Mouse (Mus musculus) forebrain, embryonic 10.5 days (tissue): ENCODE data around the gene Lix1l. TPM values are rescaled to one million over a fixed set of nuclear protein-coding genes. Genes with fewer than 3 reads are reported as not detected.
A peak's percentile ranks its signal among the peaks of the same experiment; 100 is the strongest.
"Not testable (repeated sequence)": the region's sequence is repeated elsewhere in the genome, so short reads cannot be mapped to it uniquely, and the experiment has no call there.

ENCODE experiments used
- DNase-seq: peaks from one replicate; pipeline ENCODE4 v3.0.0-alpha.2; 2017; ENCODE audit warnings: low spot score; ENCODE audit errors: extremely low spot score
- H3K27ac ChIP-seq: fragments of 300-500 bp; sonication (generic); 2 replicates; pipeline ENCODE4 v1.5.1; 2016; ENCODE audit warnings: mild to moderate bottlenecking
- H3K27me3 ChIP-seq: fragments of 300-500 bp; sonication (generic); 2 replicates; pipeline ENCODE4 v1.6.1; 2016; ENCODE audit warnings: mild to moderate bottlenecking; ENCODE audit not compliant: poor library complexity, severe bottlenecking
- H3K36me3 ChIP-seq: fragments of 300-500 bp; sonication (generic); replicated peaks from 2 replicates; pipeline ENCODE4 v1.6.1; 2016; ENCODE audit warnings: mild to moderate bottlenecking, moderate library complexity
- H3K4me1 ChIP-seq: fragments of 300-500 bp; sonication (generic); 2 replicates; pipeline ENCODE4 v1.6.1; 2016
- H3K4me3 ChIP-seq: fragments of 300-500 bp; sonication (generic); 2 replicates; pipeline ENCODE4 v1.5.1; 2016; ENCODE audit warnings: mild to moderate bottlenecking, moderate library complexity
- H3K9me3 ChIP-seq: fragments of 300-500 bp; sonication (generic); 2 replicates; pipeline ENCODE4 v1.6.1; 2016; ENCODE audit warnings: mild to moderate bottlenecking, moderate library complexity
- WGBS: fragments of 180-500 bp; shearing (Covaris S2); methylation state at CpG from one replicate; pipeline ENCODE4 v1.1.7; 2016; 5-methylcytosine and 5-hydroxymethylcytosine counted together
- polyA plus RNA-seq: library from polyadenylated mRNA; unstranded; fragments of >200 nt; fragmentation: Nextera tagmentation; extraction: Ambion mirVana; gene quantifications from 2 replicates; pipeline ENCODE4 v1.2.1, GENCODE M21; 2016

The Lix1l gene
- polyA plus RNA-seq, 1 experiment from 2014 or later: 3.2 TPM

DNA sequence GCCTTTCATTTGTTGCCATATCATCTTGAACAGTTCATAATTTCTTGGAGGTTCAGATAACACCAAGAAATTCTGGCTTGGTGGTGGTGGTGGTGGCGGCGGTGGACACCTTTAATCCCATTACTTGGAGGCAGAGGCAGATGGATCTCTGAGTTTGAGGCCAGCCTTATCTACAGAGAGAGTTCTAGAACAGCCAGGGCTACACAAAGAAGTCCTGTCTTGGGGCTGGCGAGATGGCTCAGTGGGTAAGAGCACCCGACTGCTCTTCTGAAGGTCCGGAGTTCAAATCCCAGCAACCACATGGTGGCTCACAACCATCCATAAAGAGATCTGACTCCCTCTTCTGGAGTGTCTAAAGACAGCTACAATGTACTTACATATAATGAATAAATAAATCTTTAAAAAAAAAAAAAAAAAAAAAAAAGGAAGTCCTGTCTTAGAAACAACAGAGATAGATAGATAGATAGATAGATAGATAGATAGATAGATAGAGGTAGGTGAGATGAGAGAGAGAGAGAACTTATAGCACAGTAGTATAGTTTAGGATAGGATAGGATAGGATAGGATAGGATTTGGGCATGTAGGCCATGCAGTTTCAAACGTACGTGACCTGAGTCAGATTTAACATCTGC is 64.9 kb downstream of the Lix1l start:
- WGBS: 91% methylated on average over 7 of the region's 7 CpGs
- H3K9me3 ChIP-seq, H3K4me3 ChIP-seq, DNase-seq, H3K27ac ChIP-seq, H3K36me3 ChIP-seq: not testable (repeated sequence)
- H3K27me3 ChIP-seq: peaks cover 14% of the 10 kb centered on the region
- H3K4me1 ChIP-seq: peaks cover 30% of the 10 kb centered on the region

GRCm38 (mm10) chr3:96666916-96667315 is 66.0 kb downstream of the Lix1l start:
- H3K27me3 ChIP-seq: peaks cover 25% of the 10 kb centered on the region
- 97% methylated on average over 5 of the region's 5 CpGs for WGBS
- peaks cover 30% of the 10 kb centered on the region for H3K4me1 ChIP-seq
- H3K27ac ChIP-seq: no peak overlapping the region
- H3K4me3 ChIP-seq: no peak overlapping the region
- DNase-seq: no peak
- no peaks in the 10 kb centered on the region for H3K9me3 ChIP-seq
- H3K36me3 ChIP-seq: no peaks in the 10 kb centered on the region

GRCm38 (mm10) chr3:96667316-96667715 is 66.4 kb downstream of the Lix1l start:
- no peak for DNase-seq
- 46% methylated on average over 1 of the region's 1 CpGs for WGBS
- H3K27me3 ChIP-seq: peaks cover 28% of the 10 kb centered on the region
- H3K36me3 ChIP-seq: no peaks in the 10 kb centered on the region
- no peak overlapping the region for H3K4me3 ChIP-seq
- H3K27ac ChIP-seq: no peak overlapping the region
- H3K9me3 ChIP-seq: no peaks in the 10 kb centered on the region
- H3K4me1 ChIP-seq: peaks cover 30% of the 10 kb centered on the region

- no peaks in the 10 kb centered on the region for H3K36me3 ChIP-seq
- 92% methylated on average over 5 of the region's 5 CpGs for WGBS
Observed at GRCm38 (mm10) chr3:96668424-96669067, 67.6 kb downstream of the Lix1l start.

DNA sequence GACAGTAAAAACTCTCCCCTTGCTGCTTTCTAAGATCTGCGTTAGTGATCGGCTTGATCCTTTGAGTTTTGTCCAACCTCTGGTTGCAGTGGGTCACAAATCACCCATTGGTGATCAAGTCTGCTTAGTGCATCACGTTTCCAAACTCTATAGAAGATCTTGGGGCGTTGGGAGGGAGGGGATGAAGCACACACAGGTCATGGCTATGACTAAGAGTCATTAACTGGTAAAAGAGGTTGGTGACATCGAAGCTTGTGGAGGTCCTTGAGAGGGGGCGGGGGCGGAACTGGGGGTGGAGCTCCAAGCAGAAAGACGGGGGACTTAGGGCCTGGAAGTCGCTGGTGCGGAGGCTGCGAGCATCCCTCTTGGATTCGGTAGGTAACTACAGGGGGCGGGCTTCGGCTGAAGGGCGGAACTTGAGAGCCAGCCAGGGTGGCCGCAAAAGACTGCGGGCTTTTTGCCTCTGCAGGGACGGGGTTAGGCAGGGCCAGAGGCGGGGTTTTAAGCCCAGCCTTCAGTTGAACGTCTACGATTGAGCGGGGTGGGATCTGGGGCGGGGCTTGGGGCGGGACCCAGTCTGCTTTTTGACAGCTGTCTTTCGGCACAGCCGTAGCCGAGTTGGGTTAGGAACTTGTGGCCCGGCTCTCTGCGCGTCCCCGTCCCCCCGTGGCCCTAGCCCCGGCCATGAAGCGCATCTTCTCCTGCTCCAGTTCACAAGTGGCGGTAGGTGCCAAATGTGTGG is 68.9 kb downstream of the Lix1l start, which contains the start of gene Ankrd35:
Gene Ankrd35, plus strand, starts transcription at position 405 of the 742 bp plus-strand sequence.
- Histone ChIP-seq H3K36me3 (no peaks in the 10 kb centered on the region), H3K4me1 (peaks cover 18% of the 10 kb centered on the region), H3K27me3 (peaks cover 21% of the 10 kb centered on the region), H3K27ac (0 out of 2 replicates have a peak within 1 kb of the TSS, but pooled peaks have one; percentile 35), H3K4me3 (peak within 1 kb of the TSS; percentile 53), H3K9me3 (no peaks in the 10 kb centered on the region)
- WGBS: 5% methylated on average over 35 of the region's 35 CpGs
- DNase-seq: peak; percentile 82

More at GRCm38 (mm10) chr3:96668424-96669067, 67.6 kb downstream of the Lix1l start:
- Histone ChIP-seq H3K9me3 (no peaks in the 10 kb centered on the region), H3K27ac (no peak overlapping the region), H3K4me1 (peaks cover 21% of the 10 kb centered on the region), H3K4me3 (no peak overlapping the region), H3K27me3 (peaks cover 28% of the 10 kb centered on the region)
- no peak for DNase-seq

- DNase-seq: no peak
- Histone ChIP-seq H3K4me1 (peaks cover 26% of the 10 kb centered on the region), H3K27me3 (peaks cover 21% of the 10 kb centered on the region), H3K36me3 (no peaks in the 10 kb centered on the region), H3K9me3 (no peaks in the 10 kb centered on the region), H3K4me3 (no peak overlapping the region), H3K27ac (no peak overlapping the region)
- WGBS: 92% methylated on average over 5 of the region's 5 CpGs
Observed at GRCm38 (mm10) chr3:96671519-96671918, 70.6 kb downstream of the Lix1l start.

GRCm38 (mm10) chr3:96673514-96673913 is 72.6 kb downstream of the Lix1l start:
- Histone ChIP-seq H3K4me3 (no peak overlapping the region), H3K9me3 (no peaks in the 10 kb centered on the region), H3K36me3 (no peaks in the 10 kb centered on the region), H3K4me1 (peaks cover 26% of the 10 kb centered on the region), H3K27ac (no peak overlapping the region), H3K27me3 (peaks cover 28% of the 10 kb centered on the region)
- 77% methylated on average over 4 of the region's 4 CpGs for WGBS
- DNase-seq: no peak

DNA sequence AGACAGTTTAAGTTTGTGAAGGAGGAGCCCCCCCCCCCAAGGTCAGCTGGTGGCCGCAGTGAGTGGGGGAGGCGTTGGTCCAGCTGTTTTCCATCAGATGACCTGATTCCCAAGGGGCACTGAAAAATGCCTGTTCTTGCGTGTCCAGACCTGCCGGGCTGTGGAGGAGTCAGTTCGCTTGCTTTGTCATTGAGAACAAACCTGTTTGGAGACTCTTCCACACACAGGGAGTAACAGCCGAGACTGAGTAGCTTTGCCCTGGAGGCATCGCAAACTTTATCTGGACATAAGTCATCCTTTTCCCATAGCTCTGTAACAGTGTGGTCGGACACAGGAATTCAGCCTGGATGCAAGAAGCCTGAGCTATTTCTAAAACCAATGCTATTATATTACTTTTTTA is 73.5 kb downstream of the Lix1l start:
- H3K4me1 ChIP-seq: peaks cover 25% of the 10 kb centered on the region
- DNase-seq: no peak
- H3K27me3 ChIP-seq: peaks cover 37% of the 10 kb centered on the region
- WGBS: 61% methylated on average over 8 of the region's 8 CpGs
- H3K9me3 ChIP-seq: no peaks in the 10 kb centered on the region
- no peak overlapping the region; the same call in 1 of the 2 replicates for H3K27ac ChIP-seq
- H3K4me3 ChIP-seq: no peak overlapping the region
- H3K36me3 ChIP-seq: no peaks in the 10 kb centered on the region

GRCm38 (mm10) chr3:96675171-96675570 is 74.2 kb downstream of the Lix1l start:
- DNase-seq: no peak
- Histone ChIP-seq H3K4me1 (peaks cover 20% of the 10 kb centered on the region), H3K4me3 (no peak overlapping the region), H3K27me3 (peaks cover 43% of the 10 kb centered on the region), H3K9me3 (no peaks in the 10 kb centered on the region), H3K27ac (no peak overlapping the region), H3K36me3 (no peaks in the 10 kb centered on the region)
- WGBS: 86% methylated on average over 3 of the region's 3 CpGs

- WGBS: 46% methylated on average over 3 of the region's 3 CpGs
- peaks cover 43% of the 10 kb centered on the region for H3K27me3 ChIP-seq
- H3K36me3 ChIP-seq: no peaks in the 10 kb centered on the region
- H3K9me3 ChIP-seq: no peaks in the 10 kb centered on the region
- H3K4me1 ChIP-seq: peaks cover 19% of the 10 kb centered on the region
- H3K4me3 ChIP-seq: no peak overlapping the region
- DNase-seq: no peak
- no peak overlapping the region for H3K27ac ChIP-seq
Observed at GRCm38 (mm10) chr3:96675690-96676089, 74.7 kb downstream of the Lix1l start.
